Mouse (Mus musculus) E14TG2a.4 (cell line): ENCODE data around the gene Tex10.

Experiments
- CTCF ChIP-seq: conservative IDR thresholded peaks from 2 replicates; pipeline ENCODE4 v1.5.1; 2014; ENCODE audit warnings: low read length
- NANOG ChIP-seq: IDR thresholded peaks from 2 replicates; pipeline ENCODE4 v1.6.1; 2014; ENCODE audit warnings: borderline replicate concordance, low read length, mixed read lengths
- POU5F1 ChIP-seq: IDR thresholded peaks from 2 replicates; pipeline ENCODE4 v1.6.1; 2014; ENCODE audit warnings: low read length, borderline replicate concordance

DNA sequence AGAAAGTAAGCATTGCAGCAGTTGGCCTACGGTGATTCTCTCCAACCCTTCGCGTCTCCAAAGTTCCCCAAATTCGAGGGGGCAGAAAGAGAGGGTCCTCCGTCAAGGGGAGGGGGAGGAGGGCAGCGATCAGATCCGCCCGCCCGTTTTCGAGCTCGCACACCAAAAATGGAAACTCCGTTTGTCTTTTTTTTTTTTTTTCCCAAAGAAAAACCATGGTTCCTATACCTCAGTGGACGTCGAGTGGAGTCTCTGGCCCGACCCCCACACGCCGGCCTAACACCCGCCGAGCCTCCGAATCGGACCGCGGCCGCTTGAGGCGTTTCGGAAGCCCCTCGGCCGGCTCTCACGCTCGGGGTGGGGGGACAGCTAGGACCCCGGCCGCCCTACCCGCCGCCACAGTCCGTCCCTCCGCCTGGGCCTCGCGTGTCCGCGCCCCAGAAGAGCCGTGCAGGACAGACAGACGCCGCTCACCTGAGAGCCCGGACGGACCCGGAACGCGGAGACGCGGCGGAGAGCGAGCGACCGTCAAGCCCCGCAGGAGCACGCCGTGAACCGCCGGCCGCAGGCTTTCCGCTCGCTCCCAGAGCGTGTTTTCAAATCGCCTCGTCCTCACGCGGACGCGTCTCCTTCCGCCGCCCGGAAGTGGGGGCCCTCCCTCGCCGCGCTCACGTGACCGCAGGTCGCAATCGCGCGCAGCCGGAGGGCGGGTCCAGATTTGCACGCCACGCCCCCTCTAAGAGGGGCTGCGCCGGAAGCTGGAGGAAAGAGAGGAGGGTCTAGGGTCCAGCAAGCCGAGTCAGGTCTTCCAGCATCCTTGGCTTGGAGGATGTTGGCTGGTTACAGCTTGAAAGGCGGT lies at the start of gene Tex10:
- no peak for TF ChIP-seq NANOG
- no peak for TF ChIP-seq CTCF
- no peak for TF ChIP-seq POU5F1
